Mouse (Mus musculus) G1E-ER4 (cell line): Measurements from ENCODE around the gene Zscan12. TPM values are rescaled to one million over a fixed set of nuclear protein-coding genes. Genes with fewer than 3 reads are reported as not detected.

ENCODE experiments used
- GATA1 ChIP-seq: IDR thresholded peaks from one replicate; pipeline ENCODE4 v1.8.0; 2012; ENCODE audit warnings: low read length, inconsistent platforms
- polyA plus RNA-seq: library from polyadenylated mRNA; stranded (reverse); fragments of >175 nt; gene quantifications from 2 replicates; pipeline ENCODE4 v1.2.3, GENCODE M21; 2012

The Zscan12 gene
- polyA plus RNA-seq, 1 experiment, result 3.9 TPM

DNA sequence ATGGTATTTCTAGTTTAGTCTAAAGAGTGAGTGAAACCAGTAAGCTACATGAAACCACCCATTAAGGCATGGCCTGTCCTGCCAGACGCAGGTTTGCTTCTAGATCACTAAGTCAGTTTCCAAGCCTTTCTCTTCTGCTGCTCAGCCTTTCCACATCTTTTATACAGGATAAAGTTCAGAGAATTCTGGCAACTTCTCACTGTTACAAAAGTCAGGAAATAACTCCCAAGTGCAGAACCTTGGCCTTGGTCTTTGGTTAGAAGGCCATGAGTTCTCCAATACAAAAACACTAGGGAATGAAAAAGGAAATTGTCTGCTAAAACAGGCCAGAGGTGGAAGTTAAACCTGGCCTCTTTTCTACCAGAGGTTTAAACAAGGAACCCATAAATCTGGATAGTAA lies 32.6 kb downstream of the Zscan12 start:
- no peak for TF ChIP-seq GATA1

DNA sequence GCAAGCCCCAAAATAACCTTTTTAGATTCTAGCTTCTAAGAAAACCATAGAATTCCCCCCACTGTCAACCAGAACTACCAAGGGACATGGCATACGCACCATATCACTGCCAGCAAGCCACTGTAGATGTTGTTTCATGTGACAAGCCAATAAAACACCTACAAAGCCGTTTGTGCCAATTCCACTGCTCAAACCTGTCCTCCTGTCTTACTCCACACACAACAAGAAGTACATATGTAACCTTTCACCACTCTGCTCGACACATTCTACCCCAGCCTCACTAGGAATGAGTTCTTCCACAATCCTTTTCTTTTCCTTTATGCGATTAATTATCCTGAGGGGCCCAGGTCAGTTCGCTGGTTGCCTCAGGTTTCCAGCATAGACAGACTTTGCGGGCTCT lies 33.0 kb downstream of the Zscan12 start:
- no peak for TF ChIP-seq GATA1

DNA sequence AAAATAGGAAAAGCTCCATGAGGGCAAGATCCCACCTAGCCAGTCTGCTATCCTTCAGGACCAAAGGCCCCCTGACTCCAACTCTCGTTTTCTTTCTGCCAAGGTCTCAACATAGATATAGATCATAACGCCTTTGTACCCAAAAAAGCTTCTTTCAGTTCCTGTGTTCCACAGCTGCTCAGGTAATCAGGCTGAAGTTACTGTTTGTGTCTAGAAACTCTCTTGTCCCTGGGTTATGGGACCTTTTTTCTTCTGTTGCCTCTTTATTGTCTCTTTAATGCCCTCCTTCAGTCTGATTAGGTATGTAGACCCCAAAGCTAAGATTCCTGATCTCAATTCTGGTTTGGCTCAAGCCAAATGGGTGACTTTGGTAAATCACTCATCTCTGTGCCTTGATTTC lies 34.9 kb downstream of the Zscan12 start:
- no peak for TF ChIP-seq GATA1

DNA sequence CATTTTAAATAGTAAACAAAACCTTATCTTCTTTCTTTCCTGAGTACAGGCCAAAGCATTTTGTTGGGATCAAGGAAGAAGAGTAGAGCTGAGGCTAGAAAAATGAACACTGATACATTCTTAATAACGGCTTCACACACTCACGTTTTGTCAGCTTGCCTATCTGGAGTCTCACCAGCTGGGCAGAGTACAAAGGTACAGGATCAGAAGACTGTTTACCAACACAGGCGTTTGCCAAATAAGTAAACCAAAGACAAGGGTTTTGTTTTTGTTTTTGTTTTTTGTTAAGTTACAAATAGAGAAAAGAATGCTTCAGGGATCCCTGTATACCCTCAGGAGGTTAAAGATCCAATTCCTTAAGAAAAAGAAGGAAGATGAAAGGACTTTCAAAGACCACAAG lies 38.5 kb downstream of the Zscan12 start:
- TF ChIP-seq GATA1, result no peak

DNA sequence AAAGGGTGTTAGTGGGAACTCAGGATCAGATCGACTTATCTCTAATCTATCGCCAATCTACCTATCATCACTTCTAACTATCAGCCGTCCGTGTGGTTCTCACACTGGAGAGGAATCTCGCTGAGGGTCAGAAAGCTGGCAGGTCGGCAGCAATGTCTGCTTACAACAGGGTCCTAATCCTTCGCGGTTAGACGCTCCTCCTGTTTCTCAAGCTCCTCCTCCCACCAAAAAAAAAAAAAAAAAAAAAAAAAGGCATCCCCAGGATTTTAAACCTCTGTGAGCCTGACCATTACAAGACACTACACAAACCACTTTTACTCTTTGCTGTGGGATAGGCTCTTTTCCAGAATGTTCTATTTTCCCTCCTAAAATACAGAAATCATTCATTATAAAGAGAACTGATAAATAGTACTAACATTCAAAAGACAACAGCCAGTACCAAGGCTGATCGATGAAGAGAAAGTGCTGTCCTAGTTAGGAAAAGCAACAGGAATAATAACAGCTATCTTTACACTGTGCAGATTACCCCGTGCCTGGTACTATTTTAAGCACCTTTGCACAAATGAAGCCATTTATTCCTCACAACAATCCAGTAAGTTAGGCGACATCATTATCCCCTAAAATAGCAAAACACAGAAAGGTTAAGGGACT lies 39.1 kb downstream of the Zscan12 start:
- TF ChIP-seq GATA1, result no peak

DNA sequence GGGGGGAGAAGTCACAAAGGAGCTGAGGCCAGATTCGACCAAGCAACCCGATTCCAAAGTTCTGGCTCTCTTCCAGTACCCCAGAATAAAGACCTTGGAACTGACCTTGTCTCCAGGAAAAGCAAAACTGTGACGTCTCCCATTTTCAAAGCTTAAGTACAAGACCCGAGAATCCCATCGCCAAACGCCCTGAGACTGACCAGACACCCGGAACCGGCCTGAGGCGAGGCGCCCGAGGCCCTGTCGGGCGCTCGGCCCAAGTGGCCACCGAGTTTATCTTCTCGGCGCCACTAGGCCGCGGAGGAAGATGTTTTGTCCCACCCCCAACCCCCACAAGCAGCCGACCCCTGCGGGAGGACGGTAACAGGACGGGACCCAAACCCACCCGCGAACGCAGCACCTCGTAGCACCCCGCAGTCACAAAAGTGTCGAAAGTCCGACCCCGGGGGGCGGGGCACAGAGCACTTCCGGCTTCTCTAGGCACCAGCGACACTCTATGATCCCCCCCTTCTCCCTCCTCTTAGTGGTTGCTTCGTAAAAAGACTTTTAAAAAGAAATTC lies 39.7 kb downstream of the Zscan12 start, which contains the start of gene Zkscan3:
TSS of gene Zkscan3 (minus strand) at position 469 of the 560 bp plus-strand sequence.
- no peak for TF ChIP-seq GATA1

DNA sequence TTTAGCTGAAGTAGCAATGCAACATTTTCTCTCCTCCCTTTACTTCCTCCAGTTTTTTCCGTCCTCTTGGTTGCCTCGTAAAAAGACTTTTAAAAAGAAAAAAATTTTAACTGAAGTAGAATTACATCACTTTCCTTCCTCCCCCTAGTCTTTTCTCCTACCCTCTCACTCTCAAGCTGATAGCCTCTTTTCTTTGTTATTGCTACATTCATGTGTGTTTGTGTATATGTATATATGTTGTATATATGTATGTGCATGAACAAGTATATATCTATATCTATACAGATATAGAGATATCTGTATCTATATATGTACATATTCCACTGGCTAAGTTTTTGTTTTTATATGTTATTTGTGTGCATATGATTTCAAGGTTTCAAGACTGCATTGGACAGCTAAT lies 40.2 kb downstream of the Zscan12 start:
- no peak for TF ChIP-seq GATA1

DNA sequence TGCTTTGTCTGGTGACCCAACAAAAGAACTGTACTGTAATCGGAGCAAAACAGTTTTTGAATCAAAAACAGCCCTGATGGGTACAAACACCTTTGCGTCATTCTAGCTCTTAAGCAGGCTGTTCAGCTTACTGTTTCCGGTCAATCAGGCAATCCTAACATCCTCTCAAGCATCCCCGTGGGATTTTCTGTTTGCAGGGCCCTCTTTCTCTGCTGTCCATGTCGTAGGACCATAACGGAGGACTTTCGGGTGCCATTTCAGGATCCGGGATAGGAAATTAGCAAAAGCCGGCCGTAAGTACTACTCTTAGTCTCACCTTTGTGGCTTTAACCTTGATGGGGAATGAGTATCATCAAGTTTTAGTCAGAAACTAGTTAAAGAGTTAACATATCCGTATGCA lies 44.7 kb downstream of the Zscan12 start:
- no peak for TF ChIP-seq GATA1

DNA sequence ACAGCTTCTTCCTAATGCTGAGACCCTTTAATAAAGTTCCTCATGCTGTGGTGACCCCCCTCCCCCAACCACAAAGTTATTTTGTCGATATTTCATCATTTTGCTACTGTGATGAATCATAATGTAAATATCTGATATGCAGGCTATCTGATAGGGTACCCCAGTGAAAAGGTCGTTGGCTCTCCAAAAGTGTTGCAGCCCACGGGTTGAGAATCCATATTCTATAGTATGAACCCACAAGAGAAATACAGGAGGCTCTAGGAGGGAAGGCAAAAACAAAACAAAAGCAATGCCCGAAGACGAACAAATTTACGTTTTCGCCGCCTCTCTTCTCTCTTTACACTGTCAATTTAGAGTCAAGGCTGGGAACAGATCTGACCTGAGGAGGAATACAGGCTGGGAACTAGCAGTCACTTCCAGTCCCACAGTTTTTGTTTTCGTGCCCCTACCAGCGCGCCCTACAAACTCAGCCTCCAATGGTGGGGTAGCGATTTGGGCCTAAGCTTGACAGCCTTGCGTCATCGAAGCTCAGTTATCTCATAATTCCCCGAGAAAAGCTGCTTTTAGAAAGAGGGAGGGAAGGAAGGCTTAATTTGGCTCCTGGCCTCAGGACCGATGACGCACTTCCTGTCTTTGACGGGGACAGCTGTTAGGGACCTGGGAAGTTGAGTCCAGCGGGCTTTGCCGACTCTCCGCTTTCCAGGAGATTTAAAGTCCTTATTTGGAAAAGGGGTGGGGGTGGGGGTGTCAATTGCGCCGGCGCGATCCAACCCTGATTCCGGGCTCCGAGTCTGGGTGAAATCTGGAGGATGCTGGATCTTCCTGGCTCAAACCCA lies 45.6 kb downstream of the Zscan12 start:
- TF ChIP-seq GATA1, result no peak

DNA sequence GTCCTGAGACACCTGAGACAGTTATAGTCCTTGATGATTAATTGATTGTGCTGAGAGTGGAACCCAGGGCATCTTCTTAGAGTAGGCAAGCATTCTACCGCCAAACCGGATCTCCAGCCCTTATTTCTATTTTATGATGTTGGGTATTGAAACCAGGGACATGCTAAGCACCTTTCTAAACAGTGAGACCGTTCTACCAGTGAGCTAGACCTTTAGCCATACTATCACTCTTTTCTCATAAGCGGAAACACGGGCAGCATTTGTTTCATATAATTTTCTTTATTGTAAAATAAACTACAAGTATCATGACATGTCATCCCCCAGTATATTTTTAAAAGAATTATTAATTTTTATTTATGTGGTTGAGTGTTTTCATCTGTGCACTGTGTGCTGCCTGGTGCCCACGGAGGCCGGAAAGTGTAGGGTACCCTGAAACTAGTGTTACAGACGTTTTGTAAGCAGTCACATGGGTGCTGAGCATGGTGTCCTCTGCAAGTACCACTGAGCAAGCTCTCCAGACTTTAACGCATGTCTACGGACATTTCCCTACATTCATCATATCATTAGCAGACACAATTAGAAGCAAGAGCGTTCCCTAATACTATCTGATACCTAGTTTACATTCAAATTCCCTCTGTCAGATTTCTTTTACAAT lies 46.3 kb downstream of the Zscan12 start:
- TF ChIP-seq GATA1, result no peak

DNA sequence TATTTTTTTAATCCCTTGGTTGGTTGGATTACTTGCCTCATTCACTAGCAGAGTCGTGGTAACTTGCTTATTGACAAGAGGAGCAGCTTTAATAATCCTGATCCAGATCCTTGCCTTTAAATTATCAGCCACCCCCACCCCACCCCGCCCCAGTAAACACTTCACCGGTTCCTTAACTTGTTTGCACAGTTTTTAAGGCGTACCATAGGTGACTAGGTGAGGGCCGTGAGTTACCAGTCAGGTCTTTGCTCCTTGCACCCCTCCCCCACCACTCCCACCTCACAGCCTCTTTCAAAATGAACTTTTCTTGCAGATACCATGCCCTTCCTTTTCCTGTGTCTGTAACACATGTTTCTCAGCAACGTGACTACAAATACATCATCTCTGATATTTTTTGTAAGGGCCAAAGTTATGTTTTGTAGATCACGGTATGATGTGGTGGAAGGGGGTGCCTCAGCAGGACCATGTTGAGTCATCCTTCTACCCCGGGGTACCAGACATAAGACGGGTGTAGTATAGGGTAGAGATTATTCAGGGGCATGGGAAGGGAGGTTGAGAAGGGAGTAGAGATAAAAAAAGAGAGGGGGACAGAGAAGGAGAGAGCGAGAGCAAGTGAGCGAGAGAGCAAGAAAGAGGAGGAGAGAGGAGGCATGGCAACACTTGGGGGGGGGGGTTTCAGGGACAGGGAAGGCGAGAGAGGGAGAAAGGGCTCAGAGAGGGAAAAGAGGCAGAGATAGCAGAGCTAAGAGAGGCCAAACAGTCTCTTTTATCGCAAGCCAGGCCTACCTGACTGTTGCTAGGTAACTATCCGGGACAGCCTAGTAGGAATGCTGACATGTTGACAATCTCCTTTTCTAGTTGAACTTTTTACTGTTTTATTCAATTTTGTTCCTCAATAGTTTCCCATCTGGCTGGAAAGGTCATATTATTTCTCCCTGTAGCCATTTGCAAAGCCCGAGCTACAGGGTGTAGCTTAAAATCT lies 51.9 kb downstream of the Zscan12 start:
- no peak for TF ChIP-seq GATA1

DNA sequence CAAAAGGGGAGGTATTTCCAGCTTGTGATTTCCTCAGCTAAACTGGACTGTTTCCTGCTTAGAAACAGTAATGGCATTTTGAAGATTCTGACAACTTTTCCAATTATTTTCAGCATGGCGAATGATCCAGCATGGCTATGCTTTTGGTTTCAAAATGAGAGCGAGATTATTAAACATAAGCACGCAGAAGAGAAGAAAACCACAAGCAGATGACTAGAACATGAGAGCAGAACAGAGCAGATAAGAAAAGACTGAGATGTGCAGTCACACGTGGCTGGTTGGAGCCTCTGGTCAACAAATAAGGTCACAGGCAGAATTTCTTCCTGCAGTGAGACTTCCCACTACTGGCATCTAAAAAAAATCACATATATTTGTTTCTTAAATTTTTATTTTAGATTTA lies 52.6 kb downstream of the Zscan12 start:
- TF ChIP-seq GATA1, result peak; percentile 8

DNA sequence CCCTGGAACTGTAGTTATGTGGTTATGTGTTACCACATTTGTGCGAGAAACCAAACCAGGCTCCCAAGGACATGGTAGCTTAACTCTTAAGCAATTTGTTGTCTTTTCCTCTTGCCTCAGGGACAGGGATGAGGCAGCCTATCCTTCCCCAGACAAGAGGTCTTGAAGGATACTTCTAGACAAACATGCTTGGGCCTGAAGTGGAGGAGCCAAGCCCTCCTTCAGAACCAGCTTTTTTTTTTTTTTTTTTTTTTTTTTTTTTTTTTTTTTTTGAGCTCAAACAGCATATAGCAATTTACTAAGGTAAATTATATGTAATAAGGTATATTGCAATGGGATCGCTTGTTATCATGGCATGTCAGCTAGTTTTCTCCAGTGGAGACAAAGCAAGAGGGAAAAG lies 53.1 kb downstream of the Zscan12 start:
- no peak for TF ChIP-seq GATA1

DNA sequence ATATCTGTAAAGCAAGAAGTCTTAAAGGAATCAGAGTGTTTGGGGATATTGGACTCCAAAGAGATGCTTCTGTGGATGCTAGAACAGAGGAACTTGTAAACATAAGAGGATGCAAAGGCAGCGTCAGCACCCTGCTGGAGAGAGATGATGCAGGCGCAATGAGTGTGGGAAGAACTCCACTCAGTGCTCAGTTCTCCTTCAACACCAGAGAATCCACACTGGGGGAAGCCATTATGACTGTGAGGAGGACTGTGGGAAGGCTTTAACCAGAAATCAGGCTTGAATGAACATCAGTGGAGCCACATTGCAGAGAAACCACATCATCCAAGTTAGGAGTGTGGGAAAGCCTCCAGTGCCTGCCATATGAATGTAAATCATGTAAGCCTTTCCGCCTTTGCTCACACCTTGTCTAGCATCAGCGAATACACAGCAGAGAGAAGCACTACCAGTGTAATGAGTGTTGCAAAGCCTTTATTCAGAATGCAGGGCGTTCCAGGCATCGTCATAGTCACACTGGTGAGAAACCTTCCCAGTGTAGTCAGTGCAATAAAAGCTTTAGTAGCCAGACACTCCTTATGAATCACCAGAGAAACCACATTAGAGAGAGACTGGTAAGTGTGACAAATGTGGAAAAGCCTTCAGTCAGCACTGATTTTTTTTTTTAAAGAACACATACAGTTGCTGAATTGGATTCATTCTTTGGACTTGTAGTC lies 54.8 kb downstream of the Zscan12 start:
- TF ChIP-seq GATA1, result no peak
